Mouse (Mus musculus) MEL (cell line): ENCODE measurements around the gene Rnase12. TPM values are rescaled to one million over a fixed set of nuclear protein-coding genes. Genes with fewer than 3 reads are reported as not detected.
A peak's percentile ranks its signal among the peaks of the same experiment; 100 is the strongest.

Experiments
- DNase-seq: peaks from one replicate; pipeline ENCODE4 v3.0.0; 2011; ENCODE audit warnings: low read depth, low spot score
- H3K27ac ChIP-seq: 2 replicates; pipeline ENCODE4 v1.5.1; 2012; ENCODE audit warnings: low read depth, mild to moderate bottlenecking, control low read depth, low read length, moderate library complexity; ENCODE audit not compliant: control insufficient read depth
- H3K27me3 ChIP-seq, 2 experiments: fragments of 150-350 bp in 1 of 2; sonication (generic) in 1 of 2; 2 replicates each; pipeline ENCODE4 v1.6.1; 2012; ENCODE audit warnings: low read length in 2 of 2, mild to moderate bottlenecking in 2 of 2, improper control_type of control experiment in 1 of 2, moderate library complexity in 1 of 2; ENCODE audit not compliant: insufficient read depth in 2 of 2, control insufficient read depth in 1 of 2
- H3K36me3 ChIP-seq, 2 experiments: 2 replicates each; pipeline ENCODE4 v1.6.1; 2012 to 2014; ENCODE audit warnings: low read length in 2 of 2, improper control_type of control experiment in 1 of 2, inconsistent platforms in 1 of 2, mild to moderate bottlenecking in 1 of 2; ENCODE audit not compliant: insufficient read depth in 2 of 2, control insufficient read depth in 1 of 2
- H3K4me1 ChIP-seq, 2 experiments: fragments of 150-350 bp in 1 of 2; sonication (generic) in 1 of 2; 2 replicates each; pipeline ENCODE4 v1.6.1; 2012; ENCODE audit warnings: low read length in 2 of 2, improper control_type of control experiment in 1 of 2, mild to moderate bottlenecking in 1 of 2; ENCODE audit not compliant: insufficient read depth in 2 of 2, control insufficient read depth in 1 of 2
- H3K4me3 ChIP-seq, 2 experiments: fragments of 150-350 bp in 1 of 2; sonication (generic) in 1 of 2; 2 replicates each; pipeline ENCODE4 v1.5.1; 2012; ENCODE audit warnings: low read depth in 2 of 2, low read length in 2 of 2, mild to moderate bottlenecking in 2 of 2, moderate library complexity in 2 of 2, control low read depth in 1 of 2, improper control_type of control experiment in 1 of 2; ENCODE audit not compliant: control insufficient read depth in 1 of 2, insufficient read depth in 1 of 2
- H3K79me2 ChIP-seq: 2 replicates; pipeline ENCODE4 v1.6.1; 2012; ENCODE audit warnings: mild to moderate bottlenecking, low read length, moderate library complexity; ENCODE audit not compliant: control insufficient read depth, poor library complexity, insufficient read depth
- H3K9ac ChIP-seq: 2 replicates; pipeline ENCODE4 v1.6.1; 2012; ENCODE audit warnings: low read depth, mild to moderate bottlenecking, control low read depth, low read length, moderate library complexity; ENCODE audit not compliant: control insufficient read depth, poor library complexity, severe bottlenecking
- H3K9me3 ChIP-seq: fragments of 150-350 bp; sonication (generic); replicated peaks from 2 replicates; pipeline ENCODE4 v1.6.1; 2012; ENCODE audit warnings: mild to moderate bottlenecking, low read length, improper control_type of control experiment, moderate library complexity; ENCODE audit not compliant: insufficient read depth
- BHLHE40 ChIP-seq: IDR thresholded peaks from 2 replicates; pipeline ENCODE4 v1.6.1; 2012; ENCODE audit warnings: low read depth, mild to moderate bottlenecking, inconsistent platforms, low read length, improper control_type of control experiment, borderline replicate concordance
- CHD1 ChIP-seq: IDR thresholded peaks from 2 replicates; pipeline ENCODE4 v1.6.1; 2012; ENCODE audit warnings: low read depth, mild to moderate bottlenecking, inconsistent platforms, low read length, improper control_type of control experiment
- CHD2 ChIP-seq: IDR thresholded peaks from 2 replicates; pipeline ENCODE4 v1.6.1; 2011; ENCODE audit warnings: low read length, improper control_type of control experiment
- CTCF ChIP-seq, 3 experiments: IDR thresholded peaks in 2 of 3; conservative IDR thresholded peaks in 1 of 3; 2 replicates each; pipeline ENCODE4 v1.5.1; 2011 to 2012; ENCODE audit warnings: low read length in 3 of 3, low read depth in 2 of 3, mild to moderate bottlenecking in 2 of 3, improper control_type of control experiment in 1 of 3, inconsistent platforms in 1 of 3, mixed read lengths in 1 of 3, moderate library complexity in 1 of 3; ENCODE audit not compliant: control insufficient read depth in 1 of 3, insufficient read depth in 1 of 3, poor library complexity in 1 of 3, severe bottlenecking in 1 of 3
- ELF1 ChIP-seq: IDR thresholded peaks from 2 replicates; pipeline ENCODE4 v1.6.1; 2014; ENCODE audit warnings: low read depth, mild to moderate bottlenecking, inconsistent platforms, low read length, improper control_type of control experiment, moderate library complexity
- EP300 ChIP-seq, 2 experiments: IDR thresholded peaks; 2 replicates each; pipeline ENCODE4 v1.6.1; 2011; ENCODE audit warnings: improper control_type of control experiment in 2 of 2, low read length in 2 of 2, low read depth in 1 of 2, mild to moderate bottlenecking in 1 of 2
- ETS1 ChIP-seq: IDR thresholded peaks from 2 replicates; pipeline ENCODE4 v1.6.1; 2012; ENCODE audit warnings: low read depth, mild to moderate bottlenecking, inconsistent platforms, low read length, improper control_type of control experiment, moderate library complexity
- GATA1 ChIP-seq: IDR thresholded peaks from 2 replicates; pipeline ENCODE4 v1.6.1; 2011; ENCODE audit warnings: low read depth, low read length, improper control_type of control experiment
- HCFC1 ChIP-seq: IDR thresholded peaks from 2 replicates; pipeline ENCODE4 v1.6.1; 2012; ENCODE audit warnings: low read depth, mild to moderate bottlenecking, inconsistent platforms, low read length, improper control_type of control experiment, moderate library complexity
- KAT2A ChIP-seq: conservative IDR thresholded peaks from 2 replicates; pipeline ENCODE4 v1.6.1; 2012; ENCODE audit warnings: low read depth, low read length, improper control_type of control experiment, inconsistent platforms
- MAZ ChIP-seq: IDR thresholded peaks from 2 replicates; pipeline ENCODE4 v1.6.1; 2012; ENCODE audit warnings: low read depth, mild to moderate bottlenecking, inconsistent platforms, low read length, improper control_type of control experiment
- MEF2A ChIP-seq: IDR thresholded peaks from 2 replicates; pipeline ENCODE4 v1.6.1; 2014; ENCODE audit warnings: low read depth, mild to moderate bottlenecking, inconsistent platforms, low read length, improper control_type of control experiment; ENCODE audit not compliant: poor library complexity, insufficient replicate concordance, severe bottlenecking; ENCODE audit errors: extremely low read depth
- MXI1 ChIP-seq: IDR thresholded peaks from 2 replicates; pipeline ENCODE4 v1.6.1; 2011; ENCODE audit warnings: mild to moderate bottlenecking, low read depth, low read length, improper control_type of control experiment
- MYC ChIP-seq: IDR thresholded peaks from 2 replicates; pipeline ENCODE4 v1.6.1; 2011; ENCODE audit warnings: low read depth, mild to moderate bottlenecking, low read length, improper control_type of control experiment, moderate library complexity
- NRF1 ChIP-seq: IDR thresholded peaks from 2 replicates; pipeline ENCODE4 v1.6.1; 2014; ENCODE audit warnings: low read depth, mild to moderate bottlenecking, inconsistent platforms, low read length, improper control_type of control experiment, moderate library complexity; ENCODE audit not compliant: poor library complexity, insufficient read depth, severe bottlenecking
- SIN3A ChIP-seq: IDR thresholded peaks from 2 replicates; pipeline ENCODE4 v1.6.1; 2012; ENCODE audit warnings: low read length, improper control_type of control experiment, inconsistent platforms
- TAL1 ChIP-seq: IDR thresholded peaks from 2 replicates; pipeline ENCODE4 v1.6.1; 2012; ENCODE audit warnings: mild to moderate bottlenecking, inconsistent platforms, low read length, moderate library complexity, mixed read lengths
- TCF12 ChIP-seq: IDR thresholded peaks from 2 replicates; pipeline ENCODE4 v1.6.1; 2014; ENCODE audit warnings: low read depth, mild to moderate bottlenecking, inconsistent platforms, low read length, improper control_type of control experiment, moderate library complexity
- UBTF ChIP-seq: IDR thresholded peaks from 2 replicates; pipeline ENCODE4 v1.6.1; 2012; ENCODE audit warnings: low read depth, mild to moderate bottlenecking, inconsistent platforms, low read length, improper control_type of control experiment, moderate library complexity, borderline replicate concordance; ENCODE audit not compliant: insufficient read depth
- USF2 ChIP-seq, 2 experiments: IDR thresholded peaks; 2 replicates each; pipeline ENCODE4 v1.6.1; 2011 to 2012; ENCODE audit warnings: improper control_type of control experiment in 2 of 2, low read length in 2 of 2, borderline replicate concordance in 1 of 2, inconsistent platforms in 1 of 2, low read depth in 1 of 2, mild to moderate bottlenecking in 1 of 2; ENCODE audit not compliant: insufficient read depth in 1 of 2
- ZMIZ1 ChIP-seq: IDR thresholded peaks from 2 replicates; pipeline ENCODE4 v1.6.1; 2012; ENCODE audit warnings: low read depth, mild to moderate bottlenecking, inconsistent platforms, low read length, improper control_type of control experiment, moderate library complexity
- polyA plus RNA-seq, 2 experiments: library from polyadenylated mRNA; stranded (reverse) in 1 of 2; unstranded in 1 of 2; fragments of >175 nt in 1 of 2; fragments of >200 nt in 1 of 2; gene quantifications; 2 replicates each; pipeline versions ENCODE4 v1.2.1 to v1.2.4; 2012; ENCODE audit warnings: low replicate concordance in 2 of 2, low read depth in 1 of 2; ENCODE audit not compliant: insufficient read length in 2 of 2, insufficient read depth in 1 of 2, missing spikeins in 1 of 2
- total RNA-seq: library from RNA; depleted of rRNA; stranded (reverse); fragments of 300-350 nt; gene quantifications from 2 replicates; pipeline ENCODE4 v1.2.3, GENCODE M21; 2012; rRNA removed

Rnase12 gene
- not detected in 2 replicates for total RNA-seq
- not detected for polyA plus RNA-seq

DNA sequence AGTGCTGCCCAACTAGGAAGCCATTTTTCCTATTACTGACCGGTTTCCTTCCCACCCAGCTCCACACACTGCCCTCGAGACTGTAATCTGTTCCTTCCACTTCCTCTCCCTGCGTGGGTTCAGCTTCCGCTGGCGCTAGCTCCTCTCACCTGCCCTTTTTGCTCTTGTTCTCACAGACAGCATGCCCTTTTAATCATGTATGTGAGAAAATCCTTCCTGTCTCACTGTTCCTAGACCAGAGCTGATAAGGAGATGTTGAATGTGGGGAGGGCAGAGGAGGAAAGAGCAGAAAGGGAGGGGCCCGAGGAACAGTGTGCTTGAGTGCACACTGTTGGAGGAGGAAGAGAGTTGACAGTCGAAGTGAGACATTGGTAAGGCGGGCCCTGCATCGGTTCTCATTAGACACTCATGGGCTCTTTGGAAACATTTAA lies at the start of gene Rnase12:
Gene Rnase12, minus strand, starts transcription at position 261 of the 431 bp plus-strand sequence.
- Histone ChIP-seq H3K79me2 (no peaks in the 10 kb centered on the region), H3K4me1 (peaks cover 0 to 6% of the 10 kb centered on the region in 2 experiments; a peak in 2 of 4 replicates), H3K9ac (no peak within 1 kb of the TSS)
- DNase-seq, result peak; percentile 18
- no peak for TF ChIP-seq KAT2A
- no peak for TF ChIP-seq GATA1
- TF ChIP-seq ELF1, result no peak
- TF ChIP-seq MXI1, result no peak
- no peak for TF ChIP-seq USF2 (IDR thresholded peaks at IDR 0.05; ENCODE audit: borderline replicate concordance in 1 of 2, insufficient read depth in 1 of 2, low read depth in 1 of 2, low read length in 2 of 2)
- TF ChIP-seq TAL1, result no peak
- TF ChIP-seq NRF1, result no peak
- TF ChIP-seq MEF2A, result no peak
- no peak for TF ChIP-seq EP300 (IDR thresholded peaks at IDR 0.05; ENCODE audit: low read depth in 1 of 2, low read length in 2 of 2)
- TF ChIP-seq ETS1, result no peak
- TF ChIP-seq CHD2, result no peak
- TF ChIP-seq MAZ, result no peak
- no peak for TF ChIP-seq UBTF
- TF ChIP-seq CHD1, result no peak
- no peak for TF ChIP-seq CTCF (IDR thresholded peaks at IDR 0.05 in 2 of 3, conservative IDR thresholded peaks at IDR 0.05 in 1 of 3; ENCODE audit: control insufficient read depth in 1 of 3, insufficient read depth in 1 of 3, low read depth in 2 of 3, low read length in 3 of 3, poor library complexity in 1 of 3, severe bottlenecking in 1 of 3)
- TF ChIP-seq BHLHE40, result no peak
- TF ChIP-seq ZMIZ1, result no peak
- TF ChIP-seq TCF12, result no peak
- no peak for TF ChIP-seq SIN3A
- TF ChIP-seq, all 39 proteins: peak for 0
- Histone ChIP-seq H3K9me3 (no peaks in the 10 kb centered on the region), H3K27me3 (peaks cover 0 to 6% of the 10 kb centered on the region in 2 experiments; a peak in 3 of 4 replicates), H3K4me3 (no peak within 1 kb of the TSS), H3K27ac (no peak within 1 kb of the TSS), H3K36me3 (no peaks in the 10 kb centered on the region; a peak in 1 of 4 replicates)

DNA sequence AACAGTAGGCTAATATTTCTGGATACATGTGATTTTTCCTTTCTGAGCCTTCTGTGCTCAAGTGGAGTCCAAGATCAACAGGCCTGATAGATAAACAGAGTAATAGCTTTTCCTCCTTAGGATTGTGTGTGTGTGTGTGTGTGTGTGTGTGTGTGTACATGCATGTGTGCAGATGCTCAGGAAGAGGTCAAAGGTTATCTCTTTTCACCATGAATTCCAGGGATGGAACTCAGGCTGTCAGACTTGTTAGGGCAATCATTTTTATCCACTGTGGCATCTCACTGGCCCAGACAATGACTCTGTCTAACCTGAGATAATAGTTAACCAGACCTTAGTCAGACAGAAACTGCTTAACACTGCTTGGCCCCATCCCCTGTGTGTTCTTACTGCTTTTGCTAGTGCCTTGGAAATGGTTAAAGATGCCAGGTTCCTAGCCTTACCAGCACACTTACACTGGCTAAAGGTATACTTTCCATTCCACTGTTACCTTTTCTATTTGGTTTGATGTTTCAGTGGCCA lies 49.0 kb upstream of the Rnase12 start:
- no peak overlapping the region for H3K4me3 ChIP-seq
- DNase-seq, result no peak
- no peaks in the 10 kb centered on the region for H3K79me2 ChIP-seq
- peaks cover 0 to 3% of the 10 kb centered on the region in 2 experiments; a peak in 1 of 4 replicates for H3K27me3 ChIP-seq
- TF ChIP-seq ETS1, result no peak
- TF ChIP-seq CHD1, result no peak
- no peak for TF ChIP-seq KAT2A
- TF ChIP-seq MAZ, result no peak
- no peak for TF ChIP-seq MYC
- no peak for TF ChIP-seq HCFC1
- H3K4me1 ChIP-seq, result no peaks in the 10 kb centered on the region
- H3K9me3 ChIP-seq, result no peaks in the 10 kb centered on the region
- no peaks in the 10 kb centered on the region for H3K36me3 ChIP-seq
- H3K9ac ChIP-seq, result no peak overlapping the region
- no peak overlapping the region for H3K27ac ChIP-seq
